Mouse (Mus musculus): ENCODE results near the gene Ip6k3.

The Ip6k3 gene

GRCm38 (mm10) chr17:27146323-27146923 is 21.2 kb downstream of the Ip6k3 start:
- no peak for TF ChIP-seq GATA4 (IDR thresholded peaks at IDR 0.05; ENCODE audit: insufficient replicate concordance, low read length)

GRCm38 (mm10) chr17:27144152-27144551 is 23.4 kb downstream of the Ip6k3 start:
- TF ChIP-seq GATA4 (IDR thresholded peaks at IDR 0.05; ENCODE audit: insufficient replicate concordance, low read length), result no peak

GRCm38 (mm10) chr17:27141971-27142450 is 25.6 kb downstream of the Ip6k3 start:
- no peak for TF ChIP-seq GATA4 (IDR thresholded peaks at IDR 0.05; ENCODE audit: insufficient replicate concordance, low read length)

GRCm38 (mm10) chr17:27140262-27140661 is 27.3 kb downstream of the Ip6k3 start:
- no peak for TF ChIP-seq GATA4 (IDR thresholded peaks at IDR 0.05; ENCODE audit: insufficient replicate concordance, low read length)

- no peak for TF ChIP-seq GATA4 (IDR thresholded peaks at IDR 0.05; ENCODE audit: insufficient replicate concordance, low read length)
Measured at GRCm38 (mm10) chr17:27139304-27139703, 28.3 kb downstream of the Ip6k3 start.

GRCm38 (mm10) chr17:27138396-27138795 is 29.2 kb downstream of the Ip6k3 start:
- no peak for TF ChIP-seq GATA4 (IDR thresholded peaks at IDR 0.05; ENCODE audit: insufficient replicate concordance, low read length)

- TF ChIP-seq GATA4 (IDR thresholded peaks at IDR 0.05; ENCODE audit: insufficient replicate concordance, low read length), result no peak
Measured at GRCm38 (mm10) chr17:27134715-27135114, 32.9 kb downstream of the Ip6k3 start.

- no peak for TF ChIP-seq GATA4 (IDR thresholded peaks at IDR 0.05; ENCODE audit: insufficient replicate concordance, low read length)
Measured at GRCm38 (mm10) chr17:27134187-27134586, 33.4 kb downstream of the Ip6k3 start.

- TF ChIP-seq GATA4 (IDR thresholded peaks at IDR 0.05; ENCODE audit: insufficient replicate concordance, low read length), result no peak
Measured at GRCm38 (mm10) chr17:27133551-27134141, 33.9 kb downstream of the Ip6k3 start, which contains the start of gene Uqcc2. TSS of gene Uqcc2 (minus strand) at chr17:27133916.

- TF ChIP-seq GATA4 (IDR thresholded peaks at IDR 0.05; ENCODE audit: insufficient replicate concordance, low read length), result no peak
Measured at GRCm38 (mm10) chr17:27132238-27132637, 35.4 kb downstream of the Ip6k3 start.

- no peak for TF ChIP-seq GATA4 (IDR thresholded peaks at IDR 0.05; ENCODE audit: insufficient replicate concordance, low read length)
Measured at GRCm38 (mm10) chr17:27131240-27131665, 36.3 kb downstream of the Ip6k3 start.

- no peak for TF ChIP-seq GATA4 (IDR thresholded peaks at IDR 0.05; ENCODE audit: insufficient replicate concordance, low read length)
Measured at GRCm38 (mm10) chr17:27130246-27130645, 37.3 kb downstream of the Ip6k3 start.

GRCm38 (mm10) chr17:27129819-27130218 is 37.8 kb downstream of the Ip6k3 start:
- no peak for TF ChIP-seq GATA4 (IDR thresholded peaks at IDR 0.05; ENCODE audit: insufficient replicate concordance, low read length)

- TF ChIP-seq GATA4 (IDR thresholded peaks at IDR 0.05; ENCODE audit: insufficient replicate concordance, low read length), result no peak
Measured at GRCm38 (mm10) chr17:27129291-27129690, 38.3 kb downstream of the Ip6k3 start.

GRCm38 (mm10) chr17:27128189-27128588 is 39.4 kb downstream of the Ip6k3 start:
- TF ChIP-seq GATA4 (IDR thresholded peaks at IDR 0.05; ENCODE audit: insufficient replicate concordance, low read length), result no peak

GRCm38 (mm10) chr17:27126974-27127373 is 40.6 kb downstream of the Ip6k3 start:
- TF ChIP-seq GATA4 (IDR thresholded peaks at IDR 0.05; ENCODE audit: insufficient replicate concordance, low read length), result no peak

Data from liver, adult (tissue).